Mouse (Mus musculus) C2C12 (cell line): ENCODE data around the gene Dcst2. TPM values are rescaled to one million over a fixed set of nuclear protein-coding genes. Genes with fewer than 3 reads are reported as not detected.

Experiments
- H3K27me3 ChIP-seq: one replicate; pipeline ENCODE4 v1.6.1; 2011; ENCODE audit not compliant: control insufficient read depth, insufficient read depth, insufficient read length
- H3K36me3 ChIP-seq: one replicate; pipeline ENCODE4 v1.6.1; 2011; ENCODE audit not compliant: control insufficient read depth, insufficient read depth
- H3K4me3 ChIP-seq: one replicate; pipeline ENCODE4 v1.5.1; 2011; ENCODE audit warnings: mild to moderate bottlenecking, control low read depth; ENCODE audit not compliant: poor library complexity, insufficient read depth, severe bottlenecking
- H3K79me2 ChIP-seq: one replicate; pipeline ENCODE4 v1.6.1; 2011; ENCODE audit not compliant: control insufficient read depth, insufficient read depth
- H3K79me3 ChIP-seq: one replicate; pipeline ENCODE4 v1.6.1; 2011; ENCODE audit warnings: low read depth, control low read depth
- H3ac ChIP-seq: one replicate; pipeline ENCODE3; 2011; ENCODE audit warnings: low read depth; ENCODE audit not compliant: control insufficient read depth, insufficient read length
- CEBPB ChIP-seq: IDR thresholded peaks from one replicate; pipeline ENCODE4 v1.6.1; 2011; ENCODE audit warnings: low read depth, mild to moderate bottlenecking, control low read depth, moderate library complexity
- CTCF ChIP-seq: IDR thresholded peaks from one replicate; pipeline ENCODE4 v1.5.1; 2011; ENCODE audit not compliant: control insufficient read depth, insufficient read depth, insufficient read length
- FOSL1 ChIP-seq: IDR thresholded peaks from one replicate; pipeline ENCODE4 v1.8.0; 2011; ENCODE audit warnings: mild to moderate bottlenecking, low read length; ENCODE audit not compliant: poor library complexity, insufficient read depth, severe bottlenecking
- MAX ChIP-seq: IDR thresholded peaks from one replicate; pipeline ENCODE4 v1.6.1; 2011; ENCODE audit warnings: mild to moderate bottlenecking, control low read depth
- MYOD1 ChIP-seq: IDR thresholded peaks from one replicate; pipeline ENCODE4 v1.6.1; 2011; ENCODE audit warnings: low read depth; ENCODE audit not compliant: control insufficient read depth, insufficient read length
- MYOG ChIP-seq: IDR thresholded peaks from one replicate; pipeline ENCODE4 v1.6.1; 2011; ENCODE audit not compliant: control insufficient read depth, insufficient read length; ENCODE audit errors: extremely low read depth
- USF1 ChIP-seq: IDR thresholded peaks from one replicate; pipeline ENCODE4 v1.6.1; 2011; ENCODE audit warnings: low read depth, mild to moderate bottlenecking, control low read depth, moderate library complexity
- polyA plus RNA-seq: library from polyadenylated mRNA; unstranded; fragments of >200 nt; fragmentation: generic; extraction: Trizol; gene quantifications from one replicate; pipeline ENCODE4 v1.2.1, GENCODE M21; 2012; ENCODE audit warnings: missing spikeins

The Dcst2 gene
- polyA plus RNA-seq, 1 experiment, result 0.01 TPM

- peak overlapping the region; percentile 61 for H3K4me3 ChIP-seq
- H3K27me3 ChIP-seq, result no peaks in the 10 kb centered on the region
- TF ChIP-seq CTCF (no peak), MAX (peak; percentile 52)
- H3ac ChIP-seq, result peak overlapping the region; percentile 63
- H3K79me2 ChIP-seq, result peaks cover 60% of the 10 kb centered on the region
- no peaks in the 10 kb centered on the region for H3K36me3 ChIP-seq
- peaks cover 2% of the 10 kb centered on the region for H3K79me3 ChIP-seq
Observed at GRCm38 (mm10) chr3:89391663-89392511, 30.1 kb downstream of the Dcst2 start.

DNA sequence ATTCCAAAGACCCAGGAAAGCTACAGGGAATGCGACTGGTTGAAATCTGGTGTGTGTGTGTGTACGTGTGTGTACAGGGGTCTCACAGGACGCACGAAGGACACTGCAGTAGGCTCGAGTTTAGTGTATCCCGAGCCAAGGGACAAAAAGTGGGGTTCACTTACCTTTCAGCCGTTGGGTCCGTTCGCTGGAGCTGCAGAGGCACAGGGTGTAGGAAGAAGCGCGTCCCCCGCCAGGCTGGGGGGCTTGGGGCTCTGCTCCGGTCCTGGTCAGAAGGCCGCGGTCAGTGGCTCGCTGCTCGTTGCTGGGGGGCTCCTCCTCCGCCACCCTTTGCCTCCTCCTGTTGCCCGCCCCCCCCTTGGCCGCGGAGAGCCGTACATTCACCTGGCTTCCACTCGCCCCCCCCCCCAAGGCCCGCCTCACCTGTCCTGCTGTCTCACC is 31.1 kb downstream of the Dcst2 start:
- Histone ChIP-seq H3ac (peak overlapping the region; percentile 69), H3K4me3 (peak overlapping the region; percentile 61), H3K27me3 (no peaks in the 10 kb centered on the region), H3K79me2 (peaks cover 50% of the 10 kb centered on the region), H3K79me3 (peaks cover 2% of the 10 kb centered on the region), H3K36me3 (no peaks in the 10 kb centered on the region)
- TF ChIP-seq MYOG, result no peak
- no peak for TF ChIP-seq FOSL1
- TF ChIP-seq CTCF, result no peak
- no peak for TF ChIP-seq USF1
- TF ChIP-seq MYOD1, result no peak
- no peak for TF ChIP-seq CEBPB
- TF ChIP-seq MAX, result no peak

DNA sequence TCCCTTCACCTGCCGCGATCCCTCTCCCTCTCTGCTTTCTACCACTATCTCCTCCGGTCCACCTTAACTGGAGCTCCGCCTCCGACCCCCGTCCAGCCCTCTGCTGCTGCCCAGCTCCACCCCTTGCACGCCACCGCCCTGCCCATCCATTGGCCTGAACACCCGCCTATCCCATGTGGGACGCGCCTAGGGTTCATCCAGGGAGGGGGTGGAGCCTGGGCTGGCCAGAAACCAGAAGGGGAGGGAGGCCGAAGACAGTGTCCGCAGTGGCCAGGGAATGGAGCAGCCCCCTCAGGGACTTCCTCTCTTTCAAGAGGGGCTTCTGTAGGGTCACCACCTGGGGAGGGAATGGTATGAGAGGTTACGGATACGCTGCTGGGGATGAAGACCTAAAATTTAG is 31.8 kb downstream of the Dcst2 start:
- peak overlapping the region; percentile 45 for H3ac ChIP-seq
- no peaks in the 10 kb centered on the region for H3K27me3 ChIP-seq
- peaks cover 44% of the 10 kb centered on the region for H3K79me2 ChIP-seq
- peak overlapping the region; percentile 61 for H3K4me3 ChIP-seq
- peaks cover 2% of the 10 kb centered on the region for H3K79me3 ChIP-seq
- no peaks in the 10 kb centered on the region for H3K36me3 ChIP-seq
- no peak for TF ChIP-seq USF1
- no peak for TF ChIP-seq CTCF
- TF ChIP-seq FOSL1, result no peak
- no peak for TF ChIP-seq CEBPB
- no peak for TF ChIP-seq MYOG
- TF ChIP-seq MAX, result no peak
- no peak for TF ChIP-seq MYOD1

- Histone ChIP-seq H3K27me3 (no peaks in the 10 kb centered on the region), H3K79me2 (peaks cover 38% of the 10 kb centered on the region), H3K36me3 (no peaks in the 10 kb centered on the region), H3ac (peak within 1 kb of the TSS; percentile 56), H3K79me3 (peaks cover 2% of the 10 kb centered on the region), H3K4me3 (peak within 1 kb of the TSS; percentile 34)
- no peak for TF ChIP-seq CEBPB
Observed at GRCm38 (mm10) chr3:89394006-89394893, 32.5 kb downstream of the Dcst2 start, which contains the start of gene Zbtb7b. Gene Zbtb7b (minus strand): TSS chr3:89394776.

DNA sequence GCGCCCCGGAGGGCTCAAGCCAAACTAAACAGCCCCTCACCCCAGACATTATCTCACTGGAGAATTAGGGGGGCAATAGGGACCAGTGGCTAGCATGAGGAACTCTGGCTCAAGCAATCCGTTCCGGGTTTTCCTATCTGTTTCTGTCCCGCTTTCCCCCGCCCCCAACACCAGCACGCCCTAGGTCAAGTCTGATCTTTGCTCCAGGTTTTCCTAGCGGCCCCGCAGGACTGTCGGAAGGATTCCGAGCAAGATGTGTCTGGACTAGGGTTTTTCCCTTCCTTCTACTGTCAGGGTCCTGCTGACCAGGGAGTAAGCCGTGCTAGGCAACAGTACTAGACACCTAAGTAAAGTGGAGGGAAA is 33.1 kb downstream of the Dcst2 start:
- Histone ChIP-seq H3K4me3 (peak overlapping the region; percentile 34), H3ac (peak overlapping the region; percentile 56), H3K79me2 (peaks cover 31% of the 10 kb centered on the region), H3K79me3 (no peaks in the 10 kb centered on the region), H3K27me3 (no peaks in the 10 kb centered on the region), H3K36me3 (no peaks in the 10 kb centered on the region)
- TF ChIP-seq CTCF (no peak), MYOG (no peak), MAX (peak; percentile 40)

GRCm38 (mm10) chr3:89395419-89395805 is 33.6 kb downstream of the Dcst2 start:
- H3K79me3 ChIP-seq, result no peaks in the 10 kb centered on the region
- H3ac ChIP-seq, result peak overlapping the region; percentile 56
- TF ChIP-seq FOSL1 (no peak), MYOD1 (no peak), MAX (no peak), CTCF (no peak), MYOG (no peak), CEBPB (no peak), USF1 (no peak)
- peak overlapping the region; percentile 34 for H3K4me3 ChIP-seq
- peaks cover 26% of the 10 kb centered on the region for H3K79me2 ChIP-seq
- no peaks in the 10 kb centered on the region for H3K36me3 ChIP-seq
- no peaks in the 10 kb centered on the region for H3K27me3 ChIP-seq
